Mouse (Mus musculus) adrenal gland, postnatal 4 days (tissue): Measurements from ENCODE around the gene Kcnip1. TPM values are rescaled to one million over a fixed set of nuclear protein-coding genes. Genes with fewer than 3 reads are reported as not detected.

ENCODE experiments used
- DNase-seq, 2 experiments: peaks; one replicate each; pipeline ENCODE4 v3.0.0; 2021 to 2022; ENCODE audit warnings: low spot score in 2 of 2, mixed read lengths in 2 of 2
- total RNA-seq, 2 experiments: library from RNA; stranded (reverse); gene quantifications; 2 replicates each; pipeline ENCODE4 v1.2.3; 2021

Gene Kcnip1
- total RNA-seq, 2 experiments from 2014 or later, result 6.6 to 7.3 TPM

- DNase-seq, result no peak
Observed at GRCm38 (mm10) chr11:33690181-33690580, 302.8 kb downstream of the Kcnip1 start.

GRCm38 (mm10) chr11:33685904-33686303, 307.0 kb downstream of the Kcnip1 start:
- DNase-seq, result no peak

- peak; percentile 24 to 29 for DNase-seq
Observed at GRCm38 (mm10) chr11:33680151-33680550, 312.8 kb downstream of the Kcnip1 start.

- DNase-seq, result no peak
Observed at GRCm38 (mm10) chr11:33670105-33670965, 322.6 kb downstream of the Kcnip1 start.

- no peak for DNase-seq
Observed at GRCm38 (mm10) chr11:33668376-33668775, 324.6 kb downstream of the Kcnip1 start.

- DNase-seq, result no peak
Observed at GRCm38 (mm10) chr11:33663599-33663998, 329.4 kb downstream of the Kcnip1 start.

- no peak for DNase-seq
Observed at GRCm38 (mm10) chr11:33660016-33660913, 332.7 kb downstream of the Kcnip1 start.

- DNase-seq, result no peak
Observed at GRCm38 (mm10) chr11:33655861-33656593, 336.9 kb downstream of the Kcnip1 start.

GRCm38 (mm10) chr11:33655221-33655620, 337.7 kb downstream of the Kcnip1 start:
- DNase-seq, result no peak

- DNase-seq, result no peak
Observed at GRCm38 (mm10) chr11:33654485-33654884, 338.5 kb downstream of the Kcnip1 start.

GRCm38 (mm10) chr11:33649358-33649757, 343.6 kb downstream of the Kcnip1 start:
- no peak for DNase-seq

- DNase-seq, result no peak
Observed at GRCm38 (mm10) chr11:33637107-33637506, 355.8 kb downstream of the Kcnip1 start.

- DNase-seq, result no peak
Observed at GRCm38 (mm10) chr11:33627136-33627742, 365.7 kb downstream of the Kcnip1 start.

GRCm38 (mm10) chr11:33614218-33614617, 378.7 kb downstream of the Kcnip1 start:
- DNase-seq, result peak; percentile 8 to 23

- no peak for DNase-seq
Observed at GRCm38 (mm10) chr11:33607784-33608183, 385.2 kb downstream of the Kcnip1 start.

GRCm38 (mm10) chr11:33603174-33603573, 389.8 kb downstream of the Kcnip1 start:
- no peak for DNase-seq

- no peak for DNase-seq
Observed at GRCm38 (mm10) chr11:33598986-33599385, 394.0 kb downstream of the Kcnip1 start, which contains the start of gene D130052B06Rik. Gene D130052B06Rik, plus strand, starts transcription at chr11:33599302.

- DNase-seq, result no peak
Observed at GRCm38 (mm10) chr11:33596655-33597054, 396.3 kb downstream of the Kcnip1 start.

GRCm38 (mm10) chr11:33592826-33593225, 400.1 kb downstream of the Kcnip1 start:
- DNase-seq, result no peak

GRCm38 (mm10) chr11:33590771-33591170, 402.2 kb downstream of the Kcnip1 start:
- DNase-seq, result no peak

- DNase-seq, result no peak
Observed at GRCm38 (mm10) chr11:33586614-33587013, 406.3 kb downstream of the Kcnip1 start.
